Mouse (Mus musculus): Measurements from ENCODE around the gene Haus5. TPM values are rescaled to one million over a fixed set of nuclear protein-coding genes. Genes with fewer than 3 reads are reported as not detected.

Haus5 gene
- polyA plus RNA-seq (2016; fragmentation: Nextera tagmentation; extraction: Ambion mirVana): 63.9 and 76.3 TPM in 2 replicates

- no peaks in the 10 kb centered on the region for H3K9me3 ChIP-seq
- H3K27ac ChIP-seq: peak within 1 kb of the TSS; percentile 85
- peaks cover 13% of the 10 kb centered on the region for H3K4me1 ChIP-seq (replicated peaks)
- peak; percentile 92 for DNase-seq (ENCODE audit: low spot score)
- H3K36me3 ChIP-seq: peaks cover 35% of the 10 kb centered on the region
- under 1% methylated on average over 34 of the region's 34 CpGs for WGBS
- peak within 1 kb of the TSS; percentile 78 for H3K4me3 ChIP-seq
- H3K27me3 ChIP-seq (ENCODE audit: insufficient read depth, poor library complexity, severe bottlenecking): no peaks in the 10 kb centered on the region
These were observed at the start of gene Haus5 for GRCm38 (mm10) chr7:30664529-30665200. TSS of gene Haus5 (minus strand) at chr7:30664994.

- H3K36me3 ChIP-seq: no peaks in the 10 kb centered on the region
- H3K27me3 ChIP-seq (ENCODE audit: insufficient read depth, poor library complexity, severe bottlenecking): peaks cover 24% of the 10 kb centered on the region
- no peak for DNase-seq (ENCODE audit: low spot score)
- H3K9me3 ChIP-seq: no peaks in the 10 kb centered on the region
- no peak within 1 kb of the TSS for H3K27ac ChIP-seq
- H3K4me1 ChIP-seq (replicated peaks): peaks cover 4% of the 10 kb centered on the region
- 84% methylated on average over 3 of the region's 3 CpGs for WGBS
- no peak within 1 kb of the TSS for H3K4me3 ChIP-seq
These were observed 47.1 kb upstream of the Haus5 start, which contains the start of gene Atp4a for GRCm38 (mm10) chr7:30711942-30712341. TSS of gene Atp4a (plus strand) at chr7:30712209.

GRCm38 (mm10) chr7:30707441-30707840 lies 42.6 kb upstream of the Haus5 start:
- WGBS: 91% methylated on average over 1 of the region's 1 CpGs
- DNase-seq (ENCODE audit: low spot score): no peak

DNA sequence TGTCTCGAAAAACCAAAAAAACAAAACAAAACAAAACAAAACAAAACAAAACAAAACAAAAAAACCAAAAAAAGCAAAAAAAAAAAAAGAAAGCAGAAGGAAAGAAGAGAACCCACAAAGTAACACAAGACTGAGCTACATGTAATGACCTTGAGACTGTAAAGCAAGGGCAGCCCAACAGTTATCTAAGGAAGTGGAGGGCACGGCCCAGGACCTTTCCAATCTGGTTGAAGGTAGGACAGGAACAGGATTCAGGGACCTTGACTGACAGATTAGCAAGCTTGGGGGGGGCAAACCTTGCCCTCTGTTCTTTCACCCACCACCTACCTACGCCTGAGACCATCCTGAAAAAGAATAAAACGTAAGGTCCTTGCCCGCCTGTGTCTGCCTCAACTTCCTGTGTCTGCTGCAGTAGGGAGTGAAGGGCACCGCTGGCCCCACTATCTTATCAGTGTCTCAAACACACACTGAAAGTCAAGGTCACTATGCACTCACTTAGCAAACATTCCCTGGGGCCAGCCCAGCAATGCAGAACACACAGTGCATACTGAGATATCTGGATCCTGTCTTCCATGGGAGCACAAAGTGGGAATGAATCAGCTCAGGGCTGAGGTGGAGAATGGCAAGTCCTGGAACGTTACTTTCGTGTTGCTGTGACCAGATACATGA lies 41.6 kb upstream of the Haus5 start:
- no peak for DNase-seq (ENCODE audit: low spot score)
- no peaks in the 10 kb centered on the region for H3K36me3 ChIP-seq
- no peak overlapping the region for H3K27ac ChIP-seq
- H3K9me3 ChIP-seq: 0 out of 2 replicates have a peak, but pooled peaks cover 2% of the 10 kb centered on the region
- WGBS: 76% methylated on average over 8 of the region's 8 CpGs
- H3K4me3 ChIP-seq: no peak overlapping the region
- H3K4me1 ChIP-seq (replicated peaks): no peaks in the 10 kb centered on the region
- H3K27me3 ChIP-seq (ENCODE audit: insufficient read depth, poor library complexity, severe bottlenecking): no peaks in the 10 kb centered on the region

More at GRCm38 (mm10) chr7:30707441-30707840, 42.6 kb upstream of the Haus5 start:
- Histone ChIP-seq H3K27me3 (ENCODE audit: insufficient read depth, poor library complexity, severe bottlenecking) (no peaks in the 10 kb centered on the region), H3K36me3 (no peaks in the 10 kb centered on the region), H3K27ac (no peak overlapping the region), H3K4me3 (no peak overlapping the region), H3K9me3 (no peaks in the 10 kb centered on the region), H3K4me1 (replicated peaks) (no peaks in the 10 kb centered on the region)

DNA sequence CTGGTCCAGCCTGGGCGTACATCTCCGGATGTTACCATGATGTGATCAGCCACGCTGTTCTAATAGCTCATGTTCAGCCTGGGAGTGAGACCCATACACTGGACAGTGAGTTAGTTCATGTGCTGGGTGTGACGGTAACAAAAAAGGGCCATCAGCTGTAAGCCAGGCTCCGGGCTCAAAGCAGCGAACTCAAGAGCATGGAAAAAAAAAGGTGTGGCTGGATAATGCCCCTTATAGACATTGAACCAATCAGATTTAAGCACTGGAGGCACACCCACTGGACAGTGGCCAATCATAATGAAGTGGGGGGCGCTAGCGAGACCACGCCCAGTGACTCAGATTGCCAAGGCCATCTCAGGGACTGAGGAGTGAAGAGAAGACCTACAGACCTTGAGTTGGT lies 33.8 kb upstream of the Haus5 start, which contains the start of gene 2200002J24Rik:
TSS of gene 2200002J24Rik (plus strand) at position 338 of the 400 bp plus-strand sequence.
- WGBS: 37% methylated on average over 9 of the region's 9 CpGs
- H3K9me3 ChIP-seq: 0 out of 2 replicates have a peak, but pooled peaks cover 2% of the 10 kb centered on the region

GRCm38 (mm10) chr7:30698101-30698500 lies 33.3 kb upstream of the Haus5 start:
- Histone ChIP-seq H3K4me1 (replicated peaks) (no peaks in the 10 kb centered on the region), H3K4me3 (no peak overlapping the region), H3K27me3 (ENCODE audit: insufficient read depth, poor library complexity, severe bottlenecking) (no peaks in the 10 kb centered on the region), H3K36me3 (no peaks in the 10 kb centered on the region), H3K27ac (no peak overlapping the region), H3K9me3 (0 out of 2 replicates have a peak, but pooled peaks cover 2% of the 10 kb centered on the region)
- WGBS: 76% methylated on average over 5 of the region's 5 CpGs
- DNase-seq (ENCODE audit: low spot score): no peak

More for the DNA sequence above, 33.8 kb upstream of the Haus5 start, which contains the start of gene 2200002J24Rik:
- H3K27ac ChIP-seq: no peak within 1 kb of the TSS
- H3K4me1 ChIP-seq (replicated peaks): no peaks in the 10 kb centered on the region
- H3K27me3 ChIP-seq (ENCODE audit: insufficient read depth, poor library complexity, severe bottlenecking): no peaks in the 10 kb centered on the region
- no peaks in the 10 kb centered on the region for H3K36me3 ChIP-seq
- H3K4me3 ChIP-seq: no peak within 1 kb of the TSS
- no peak for DNase-seq (ENCODE audit: low spot score)

DNA sequence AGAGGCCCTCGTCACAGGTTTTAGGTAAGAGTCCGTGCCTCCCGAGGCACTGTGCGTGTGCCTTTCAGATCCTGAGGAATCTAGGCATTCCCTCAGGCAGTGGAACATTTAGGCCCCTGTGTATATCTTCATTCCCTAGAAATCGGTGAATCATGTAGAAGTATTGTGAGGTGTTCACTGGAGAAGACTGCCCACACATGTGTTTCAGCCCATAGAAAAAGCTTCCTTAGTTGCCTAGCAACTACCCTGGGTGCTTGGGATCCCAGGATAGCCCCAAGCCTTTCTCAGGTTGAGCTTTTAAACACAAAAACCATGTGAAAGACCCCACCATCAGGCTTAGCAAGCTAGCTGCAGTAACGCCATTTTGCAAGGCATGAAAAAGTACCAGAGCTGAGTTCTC lies 23.5 kb upstream of the Haus5 start:
- Histone ChIP-seq H3K27ac (no peak overlapping the region), H3K4me3 (no peak overlapping the region), H3K36me3 (no peaks in the 10 kb centered on the region), H3K27me3 (ENCODE audit: insufficient read depth, poor library complexity, severe bottlenecking) (peaks cover 25% of the 10 kb centered on the region), H3K9me3 (no peaks in the 10 kb centered on the region), H3K4me1 (replicated peaks) (no peaks in the 10 kb centered on the region)
- DNase-seq (ENCODE audit: low spot score): no peak
- 75% methylated on average over 6 of the region's 6 CpGs for WGBS

DNA sequence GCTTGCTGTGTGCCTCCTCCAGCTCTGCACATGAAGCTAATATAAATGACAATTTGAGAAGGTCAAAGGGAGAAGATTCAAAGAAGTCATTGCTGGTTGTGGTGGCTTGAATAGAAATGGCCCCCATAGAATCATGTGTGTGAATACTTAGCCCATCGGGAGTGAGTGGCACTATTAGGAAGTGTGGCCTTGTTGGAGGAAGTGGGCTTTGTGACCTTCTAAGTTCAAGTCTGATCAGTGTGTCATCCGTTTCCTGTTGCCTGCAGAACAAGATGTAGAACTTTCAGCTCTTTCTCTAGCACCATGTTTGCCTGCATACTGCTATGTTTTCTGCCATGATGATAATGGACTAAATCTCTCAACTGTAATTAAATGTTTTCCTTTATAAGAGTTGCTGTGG lies 18.6 kb upstream of the Haus5 start:
- Histone ChIP-seq H3K27ac (no peak overlapping the region), H3K36me3 (no peaks in the 10 kb centered on the region), H3K4me3 (no peak overlapping the region), H3K9me3 (0 out of 2 replicates have a peak, but pooled peaks cover 3% of the 10 kb centered on the region), H3K4me1 (replicated peaks) (no peaks in the 10 kb centered on the region), H3K27me3 (ENCODE audit: insufficient read depth, poor library complexity, severe bottlenecking) (peaks cover 23% of the 10 kb centered on the region)
- WGBS: 85% methylated on average over 2 of the region's 2 CpGs
- no peak for DNase-seq (ENCODE audit: low spot score)

- Histone ChIP-seq H3K36me3 (no peaks in the 10 kb centered on the region), H3K4me1 (replicated peaks) (no peaks in the 10 kb centered on the region), H3K27ac (no peak overlapping the region), H3K9me3 (0 out of 2 replicates have a peak, but pooled peaks cover 3% of the 10 kb centered on the region), H3K27me3 (ENCODE audit: insufficient read depth, poor library complexity, severe bottlenecking) (peaks cover 8% of the 10 kb centered on the region), H3K4me3 (no peak overlapping the region)
- whole genome bisulfite sequencing: 65% methylated on average over 5 of the region's 5 CpGs
- DNase-seq (ENCODE audit: low spot score): no peak
These were observed 17.1 kb upstream of the Haus5 start for GRCm38 (mm10) chr7:30681897-30682296.

DNA sequence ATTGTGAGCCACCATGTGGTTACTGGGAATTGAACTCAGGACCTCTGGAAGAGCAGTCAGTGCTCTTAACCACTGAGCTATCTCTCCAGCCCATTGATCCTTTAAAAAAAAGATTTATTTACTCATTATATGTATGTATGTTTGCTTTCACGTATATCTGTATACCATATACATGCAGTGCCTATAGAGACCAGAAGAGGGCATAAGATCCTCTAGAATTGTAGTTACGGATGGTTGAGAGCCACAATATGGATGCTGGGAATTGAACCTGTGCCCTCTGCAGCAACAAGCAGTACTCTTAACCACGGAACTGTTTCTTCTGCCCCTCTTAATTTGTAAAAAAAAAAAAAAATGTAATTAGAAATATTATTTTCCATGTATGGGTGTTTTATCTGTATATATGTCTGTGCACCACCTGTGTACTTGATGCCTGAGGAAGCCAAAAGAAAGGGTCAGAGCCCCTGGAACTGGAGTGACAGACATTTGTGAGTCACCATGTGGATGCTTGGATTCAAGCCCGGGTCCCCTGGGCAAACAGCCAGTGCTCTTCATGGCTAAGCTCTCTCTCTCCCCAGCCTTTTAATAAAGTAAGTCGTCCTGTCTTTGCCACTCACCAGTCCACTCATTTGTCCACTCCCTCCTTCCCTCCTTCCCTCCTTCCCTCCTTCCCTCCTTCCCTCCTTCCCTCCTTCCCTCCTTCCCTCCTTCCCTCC lies 13.6 kb upstream of the Haus5 start:
- H3K9me3 ChIP-seq: 0 out of 2 replicates have a peak, but pooled peaks cover 3% of the 10 kb centered on the region
- H3K27ac ChIP-seq: no peak overlapping the region
- DNase-seq (ENCODE audit: low spot score): no peak
- H3K4me1 ChIP-seq (replicated peaks): no peaks in the 10 kb centered on the region
- WGBS: 72% methylated on average over 5 of the region's 5 CpGs
- H3K4me3 ChIP-seq: no peak overlapping the region
- H3K36me3 ChIP-seq: no peaks in the 10 kb centered on the region
- no peaks in the 10 kb centered on the region; the same call in 1 of the 2 replicates for H3K27me3 ChIP-seq (ENCODE audit: insufficient read depth, poor library complexity, severe bottlenecking)

DNA sequence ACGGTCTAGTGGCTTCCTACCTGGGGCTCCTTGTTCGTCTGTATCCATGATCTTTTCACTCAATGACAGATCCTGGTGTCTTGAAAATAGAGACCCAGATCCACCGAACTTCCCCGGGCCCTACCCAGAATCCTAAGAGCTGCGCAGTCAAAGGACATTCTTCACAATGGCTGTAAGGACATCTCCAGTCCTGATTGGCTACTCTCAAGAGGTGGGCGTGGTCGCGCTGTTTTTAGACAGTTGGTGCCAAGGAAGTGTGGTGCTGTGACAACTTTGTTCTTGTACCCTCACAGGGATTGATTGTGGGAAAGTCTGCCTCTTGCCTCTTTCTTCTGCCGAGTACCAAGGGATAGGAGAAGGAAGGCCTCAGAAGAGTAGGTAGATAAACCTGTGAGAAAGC lies 6.7 kb upstream of the Haus5 start, which contains the start of gene Pmis2:
TSS of gene Pmis2 (minus strand) at position 126 of the 400 bp plus-strand sequence.
- Histone ChIP-seq H3K27ac (no peak within 1 kb of the TSS), H3K9me3 (no peaks in the 10 kb centered on the region), H3K27me3 (ENCODE audit: insufficient read depth, poor library complexity, severe bottlenecking) (no peaks in the 10 kb centered on the region), H3K36me3 (no peaks in the 10 kb centered on the region), H3K4me1 (replicated peaks) (no peaks in the 10 kb centered on the region), H3K4me3 (no peak within 1 kb of the TSS)
- no peak for DNase-seq (ENCODE audit: low spot score)
- 67% methylated on average over 9 of the region's 9 CpGs for WGBS

DNA sequence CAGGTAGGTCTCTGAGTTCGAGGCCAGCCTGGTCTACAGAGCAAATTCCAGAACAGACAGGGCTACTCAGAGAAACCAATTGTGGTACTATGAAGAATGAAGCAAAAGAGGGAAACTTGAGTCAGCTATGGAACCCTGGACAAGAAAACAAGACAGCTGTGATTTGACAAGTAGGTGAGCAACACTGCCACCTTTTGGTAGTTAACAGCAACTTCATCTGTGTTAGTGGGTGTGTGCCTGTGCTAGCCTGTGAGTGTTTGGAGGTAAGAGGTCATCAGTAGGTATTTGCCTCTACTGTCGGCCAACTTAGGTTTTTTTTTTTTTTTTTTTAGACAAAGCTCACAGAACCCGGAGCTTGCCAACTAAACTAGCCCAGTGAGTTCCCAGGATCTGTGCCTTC lies 4.4 kb upstream of the Haus5 start:
- Histone ChIP-seq H3K4me3 (no peak overlapping the region), H3K4me1 (replicated peaks) (peaks cover 9% of the 10 kb centered on the region), H3K9me3 (no peaks in the 10 kb centered on the region), H3K27me3 (ENCODE audit: insufficient read depth, poor library complexity, severe bottlenecking) (no peaks in the 10 kb centered on the region), H3K36me3 (no peaks in the 10 kb centered on the region), H3K27ac (no peak overlapping the region)
- no peak for DNase-seq (ENCODE audit: low spot score)
- WGBS: 47% methylated on average over 3 of the region's 3 CpGs
